Comparison of ENCODE assay signal across 12 mouse cellular contexts in genomic region chr1:42243878-42244277, GRCm38 (mm10).
DNase-seq lines count a peak whose midpoint lies in the region; ATAC-seq and TF ChIP-seq lines count a peak whose summit lies in the region.
"Had no signal": no experiment of that assay in that cellular context is flagged by ENCODE, and none has a peak within 500 bp of the region (broad histone marks: within the 10 kb centered on the region; RNA-seq: fewer than 3 reads in every experiment).

No protein-coding gene starts in this region.

- peak; percentile 25 for DNase-seq in adrenal gland, adult 2 months
- DNase-seq in adrenal gland, postnatal 25 days = no peak
- DNase-seq in hindbrain, embryonic 11.5 days (ENCODE audit: low spot score) = peak; percentile 71
- DNase-seq in adipocyte (ENCODE audit: low spot score) = no peak
- no peak for DNase-seq in lung, postnatal 14 days
- no peak for DNase-seq in thymus, adult 2 months
- DNase-seq: cerebellum, adult 11 months; layer of hippocampus, postnatal 36 days had no signal

- no peak overlapping the region for H3K27ac ChIP-seq in cortical plate, adult 2 months (ENCODE audit: insufficient read depth, low read length)
- H3K27ac ChIP-seq in hindbrain, embryonic 11.5 days (ENCODE audit: low read depth, low read length) = peak overlapping the region; percentile 84
- H3K27ac ChIP-seq in midbrain, embryonic 12.5 days (replicated peaks) = peak overlapping the region; percentile 94
- no peak overlapping the region for H3K27ac ChIP-seq in thymus, adult 2 months (ENCODE audit: control insufficient read depth, insufficient read depth, low read length)

- no peaks in the 10 kb centered on the region for H3K9me3 ChIP-seq in hindbrain, embryonic 11.5 days (ENCODE audit: control insufficient read depth, low read length)
- H3K9me3 ChIP-seq in midbrain, embryonic 12.5 days = no peaks in the 10 kb centered on the region

- 7% methylated on average over 14 of the region's 14 CpGs for WGBS in hindbrain, embryonic 11.5 days
- 4% methylated on average over 14 of the region's 14 CpGs for WGBS in midbrain, embryonic 12.5 days
- 26% methylated on average over 14 of the region's 14 CpGs for WGBS in thymus, adult 2 months

- peak; percentile 90 for ATAC-seq in hindbrain, embryonic 11.5 days (ENCODE audit: low FRiP score)
- peak; percentile 92 for ATAC-seq in midbrain, embryonic 12.5 days (ENCODE audit: low FRiP score, low read depth)
- ATAC-seq: Patski had no signal

- peak overlapping the region; percentile 31 for H3K4me2 ChIP-seq in hindbrain, embryonic 11.5 days (replicated peaks; ENCODE audit: low read depth, low read length)
- H3K4me2 ChIP-seq in midbrain, embryonic 12.5 days (replicated peaks) = peak overlapping the region; percentile 37

- TF ChIP-seq CTCF in cortical plate, adult 2 months (IDR thresholded peaks at IDR 0.05; ENCODE audit: extremely low read depth, insufficient read depth, low read length) = no peak
- TF ChIP-seq CTCF in thymus, adult 2 months (IDR thresholded peaks at IDR 0.05; ENCODE audit: borderline replicate concordance, control insufficient read depth, extremely low read depth, insufficient read depth, low read length, poor library complexity) = no peak

- H3K4me3 ChIP-seq in cortical plate, adult 2 months (ENCODE audit: insufficient read depth, low read length) = peak overlapping the region; percentile 27
- 0 out of 2 replicates have a peak overlapping the region, but pooled peaks have one; percentile 6 for H3K4me3 ChIP-seq in hindbrain, embryonic 11.5 days (ENCODE audit: low read depth, low read length)
- peak overlapping the region; percentile 20 for H3K4me3 ChIP-seq in midbrain, embryonic 12.5 days
- H3K4me3 ChIP-seq in thymus, adult 2 months (ENCODE audit: control insufficient read depth, insufficient read depth, low read length) = no peak overlapping the region
- H3K4me3 ChIP-seq: megakaryocyte, embryonic 14.5 days had no signal

- H3K36me3 ChIP-seq in hindbrain, embryonic 11.5 days (ENCODE audit: control insufficient read depth, insufficient read depth, low read length) = no peaks in the 10 kb centered on the region
- no peaks in the 10 kb centered on the region for H3K36me3 ChIP-seq in midbrain, embryonic 12.5 days
- H3K36me3 ChIP-seq in thymus, adult 2 months (ENCODE audit: control insufficient read depth, insufficient read depth, low read length) = no peaks in the 10 kb centered on the region

- H3K27me3 ChIP-seq in hindbrain, embryonic 11.5 days (ENCODE audit: control insufficient read depth, insufficient read depth, low read length) = no peaks in the 10 kb centered on the region
- no peaks in the 10 kb centered on the region for H3K27me3 ChIP-seq in midbrain, embryonic 12.5 days
- H3K27me3 ChIP-seq in thymus, adult 2 months (ENCODE audit: control insufficient read depth, insufficient read depth, low read length) = no peaks in the 10 kb centered on the region
- H3K27me3 ChIP-seq: megakaryocyte, embryonic 14.5 days; Patski had no signal

- no peak overlapping the region for H3K9ac ChIP-seq in hindbrain, embryonic 11.5 days (ENCODE audit: low read depth, low read length)
- no peak overlapping the region for H3K9ac ChIP-seq in midbrain, embryonic 12.5 days (replicated peaks)

- H3K4me1 ChIP-seq in cortical plate, adult 2 months (ENCODE audit: control insufficient read depth, insufficient read depth, low read length) = no peaks in the 10 kb centered on the region; the same call in 1 of the 2 replicates
- H3K4me1 ChIP-seq in hindbrain, embryonic 11.5 days (replicated peaks; ENCODE audit: control insufficient read depth, insufficient read depth, low read length) = no peaks in the 10 kb centered on the region; the same call in none of the 2 replicates
- peaks cover 32% of the 10 kb centered on the region for H3K4me1 ChIP-seq in midbrain, embryonic 12.5 days
- H3K4me1 ChIP-seq in thymus, adult 2 months (replicated peaks; ENCODE audit: control insufficient read depth, insufficient read depth, low read length) = no peaks in the 10 kb centered on the region
- H3K4me1 ChIP-seq: megakaryocyte, embryonic 14.5 days had no signal

- no peak for TF ChIP-seq POLR2A in cortical plate, adult 2 months (IDR thresholded peaks at IDR 0.05; ENCODE audit: extremely low read depth, insufficient read depth, low read length)
- TF ChIP-seq POLR2A in thymus, adult 2 months (IDR thresholded peaks at IDR 0.05; ENCODE audit: control insufficient read depth, extremely low read depth, insufficient read depth, low read length, poor library complexity) = no peak

Comparison
In these comparisons a context has a peak if more than half of its experiments do, and no peak if none do; other contexts are left out.
1. DNase-seq: peak in adrenal gland, adult 2 months (single experiment) and hindbrain, embryonic 11.5 days (single experiment); none in adrenal gland, postnatal 25 days (single experiment), adipocyte (single experiment), lung, postnatal 14 days (single experiment) and thymus, adult 2 months (single experiment).
2. H3K27ac ChIP-seq: peak in hindbrain, embryonic 11.5 days (single experiment) and midbrain, embryonic 12.5 days (single experiment); none in cortical plate, adult 2 months (single experiment) and thymus, adult 2 months (single experiment).